Mouse (Mus musculus) adrenal gland, adult 8-10 months (tissue): ENCODE results near the gene Mogat1. TPM values are rescaled to one million over a fixed set of nuclear protein-coding genes. Genes with fewer than 3 reads are reported as not detected.
"Not testable (repeated sequence)": the region's sequence is repeated elsewhere in the genome, so short reads cannot be mapped to it uniquely, and the experiment has no call there.

Experiments
- DNase-seq: peaks from one replicate; pipeline ENCODE4 v3.0.0; 2022
- total RNA-seq, 4 experiments: library from RNA; stranded (reverse); gene quantifications; 2 replicates each; pipeline ENCODE4 v1.2.4; 2022

The Mogat1 gene
- total RNA-seq: 1 to 10 TPM; 2.3 to 4.2 (median 2.5) TPM

DNA sequence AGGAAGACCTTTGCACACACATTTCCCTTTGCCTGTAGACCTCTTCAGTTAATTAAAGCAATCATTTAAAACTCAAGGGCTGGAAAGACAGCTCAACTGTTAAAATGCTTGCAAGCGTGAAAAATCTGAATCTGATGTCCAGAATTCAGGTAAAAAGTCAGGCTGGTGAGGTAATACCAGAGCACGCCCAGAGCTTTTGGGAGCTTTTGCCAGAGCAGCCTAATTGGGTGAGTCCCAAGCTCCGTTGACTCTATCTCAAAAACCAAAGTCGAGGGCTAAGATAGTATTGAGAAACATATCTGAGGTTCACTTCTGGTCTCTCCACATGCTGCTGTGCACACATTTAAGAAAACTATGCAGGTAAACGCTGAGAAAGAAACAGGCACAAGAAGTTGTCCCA, at the start of gene Mogat1:
TSS of gene Mogat1 (plus strand) at position 130 of the 400 bp plus-strand sequence.
- no peak for DNase-seq

DNA sequence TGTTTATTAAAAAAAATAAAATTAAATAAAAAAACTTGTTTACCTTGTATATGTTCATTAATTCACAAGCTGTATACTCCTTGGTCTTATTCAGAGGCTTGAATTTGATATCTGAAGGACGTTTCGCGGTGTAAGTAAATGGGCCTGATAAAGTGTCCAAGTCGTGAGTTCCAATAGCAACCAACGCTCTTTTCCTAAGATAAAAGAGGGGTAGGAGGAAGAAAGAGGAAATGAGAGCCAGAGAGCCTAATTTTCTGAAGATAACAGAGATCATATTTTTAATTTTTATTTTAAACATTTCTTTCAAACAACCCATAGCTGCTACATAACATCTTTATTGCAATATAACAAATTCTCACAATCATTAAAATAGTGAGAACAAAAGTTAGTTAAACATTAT, 38.4 kb upstream of the Mogat1 start:
- DNase-seq: no peak

- DNase-seq: no peak
These were observed 27.4 kb upstream of the Mogat1 start for GRCm38 (mm10) chr1:78483430-78483829.

DNA sequence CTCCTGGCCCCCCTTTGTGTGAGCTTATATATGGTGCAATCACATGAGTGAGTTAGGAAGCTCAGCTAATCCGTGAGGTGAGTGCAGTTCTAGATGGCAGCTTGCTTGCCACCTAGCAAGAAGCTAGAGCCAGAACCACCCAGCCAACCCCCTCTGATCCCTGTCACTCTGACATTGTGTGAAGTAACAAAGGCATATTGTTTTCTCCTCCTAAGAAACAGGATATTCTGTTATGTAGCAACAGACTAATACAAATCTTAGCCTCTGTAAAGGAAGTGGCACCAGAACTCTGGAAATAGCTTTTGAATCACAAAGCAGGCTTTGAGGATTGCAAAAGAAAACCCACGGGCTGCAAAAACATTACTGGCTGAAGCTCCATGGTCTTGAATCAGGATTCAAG, 26.4 kb upstream of the Mogat1 start:
- no peak for DNase-seq

GRCm38 (mm10) chr1:78488427-78488751, 22.4 kb upstream of the Mogat1 start:
- DNase-seq: no peak

- peak; percentile 84 for DNase-seq
These were observed 21.9 kb upstream of the Mogat1 start, which contains the start of gene Farsb for GRCm38 (mm10) chr1:78488752-78489492. TSS of gene Farsb (minus strand) at chr1:78488897.

DNA sequence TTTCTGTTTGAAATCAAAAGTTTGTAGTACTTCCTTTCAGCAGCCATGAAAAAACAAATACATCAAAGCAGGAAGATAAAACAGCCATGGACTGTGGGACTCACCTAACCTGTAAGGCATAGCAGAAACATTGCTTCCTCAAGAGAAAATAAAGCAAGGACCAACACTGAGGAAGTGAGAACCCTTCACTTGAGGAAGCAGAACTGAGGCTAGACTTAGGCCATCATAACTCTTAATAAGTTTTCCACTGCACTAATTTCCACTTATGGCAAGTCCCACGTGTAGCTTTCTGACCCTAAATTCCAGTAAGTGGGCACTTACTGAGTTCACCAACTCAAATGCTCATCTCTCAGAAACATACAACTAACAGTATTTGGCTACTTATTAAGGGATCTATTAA, 20.6 kb upstream of the Mogat1 start:
- DNase-seq: no peak

GRCm38 (mm10) chr1:78501036-78501435, 9.8 kb upstream of the Mogat1 start:
- DNase-seq: no peak

DNA sequence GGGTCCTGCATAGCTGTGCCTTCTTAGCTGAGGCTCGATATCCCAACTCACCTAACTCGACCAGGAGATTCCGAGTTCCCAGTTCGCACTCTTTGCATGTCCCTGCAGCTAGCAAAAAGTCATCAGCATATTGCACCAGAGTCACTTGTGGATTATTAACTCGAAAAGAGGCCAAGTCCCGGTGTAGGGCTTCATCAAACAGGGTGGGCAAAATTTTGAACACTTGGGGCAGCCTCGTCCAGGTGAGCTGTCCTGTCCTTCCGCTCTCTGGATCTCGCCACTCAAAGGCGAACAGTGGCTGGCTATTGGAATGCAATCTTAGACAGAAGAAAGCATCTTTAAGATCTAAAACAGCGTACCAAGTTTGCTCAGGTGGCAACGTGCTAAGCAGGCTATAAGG, 8.9 kb upstream of the Mogat1 start:
- DNase-seq: not testable (repeated sequence)

DNA sequence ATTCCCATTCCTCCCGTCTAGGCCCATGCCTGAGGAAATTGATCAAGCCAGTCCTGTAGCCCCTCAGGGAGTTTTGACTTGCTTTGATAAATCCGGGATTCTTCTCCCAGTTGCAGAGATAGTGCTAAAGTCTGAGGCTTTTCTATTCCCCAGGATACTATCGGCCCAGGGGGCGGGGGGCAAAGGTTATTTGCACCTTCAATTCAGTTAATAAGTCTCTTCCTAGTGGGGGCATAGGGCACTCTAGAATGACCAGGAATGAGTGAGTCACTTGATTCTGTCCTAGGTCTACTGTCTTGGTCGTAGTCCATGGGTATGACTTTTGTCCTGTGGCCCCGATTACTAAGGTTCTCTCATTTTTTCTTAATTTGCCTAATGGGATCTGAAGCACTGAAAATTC, 8.3 kb upstream of the Mogat1 start:
- DNase-seq: no peak

DNA sequence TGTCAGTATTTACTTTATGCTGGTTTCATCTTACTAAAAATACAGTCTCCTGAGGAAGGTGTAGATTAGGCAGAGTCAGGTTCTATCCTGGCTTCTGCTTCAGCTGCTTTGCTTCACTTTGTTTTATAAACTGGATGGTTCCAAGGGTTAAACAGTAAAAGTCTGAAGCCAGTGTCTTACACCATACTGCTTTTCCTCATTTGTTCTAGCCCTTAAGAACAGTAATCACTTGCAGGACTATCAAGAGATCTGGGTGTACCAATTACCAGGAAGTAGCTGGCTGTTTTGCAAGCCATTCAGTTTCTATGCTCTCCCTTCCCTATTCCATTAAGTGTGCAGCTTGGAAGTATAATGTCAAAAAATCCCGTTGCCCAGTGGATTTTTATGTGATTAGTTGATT, 3.7 kb upstream of the Mogat1 start:
- DNase-seq: no peak

DNA sequence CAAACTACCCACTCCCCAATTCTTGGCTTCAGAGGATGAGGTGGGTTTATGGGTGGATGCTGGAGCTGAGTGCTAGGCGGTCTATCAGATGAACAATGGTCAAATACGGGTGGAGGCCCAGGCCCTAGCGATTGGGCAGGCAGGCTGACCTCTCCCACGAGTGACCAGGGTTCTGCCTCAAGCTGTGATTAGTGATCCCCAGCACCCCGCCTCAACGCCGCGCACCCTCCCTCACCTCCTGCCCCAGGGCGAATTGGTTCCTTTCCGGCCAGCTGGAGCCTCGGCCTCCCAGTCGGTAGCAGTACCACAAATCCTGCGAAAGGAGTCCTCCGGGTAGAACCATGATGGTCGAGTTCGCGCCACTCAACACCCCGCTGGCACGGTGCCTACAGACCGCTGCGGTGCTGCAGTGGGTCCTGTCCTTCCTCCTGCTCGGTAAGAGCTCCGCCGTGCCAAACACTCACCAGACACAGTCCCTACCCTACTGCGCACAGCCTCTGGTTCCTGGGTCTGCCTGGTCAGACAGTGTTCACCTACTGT, 900 bp downstream of the Mogat1 start, which contains the start of gene BC035947:
TSS of gene BC035947 (minus strand) at position 538 of the 540 bp plus-strand sequence.
- no peak for DNase-seq

GRCm38 (mm10) chr1:78512756-78513155, 2.0 kb downstream of the Mogat1 start:
- no peak for DNase-seq

GRCm38 (mm10) chr1:78518907-78519306, 8.1 kb downstream of the Mogat1 start:
- DNase-seq: no peak

DNA sequence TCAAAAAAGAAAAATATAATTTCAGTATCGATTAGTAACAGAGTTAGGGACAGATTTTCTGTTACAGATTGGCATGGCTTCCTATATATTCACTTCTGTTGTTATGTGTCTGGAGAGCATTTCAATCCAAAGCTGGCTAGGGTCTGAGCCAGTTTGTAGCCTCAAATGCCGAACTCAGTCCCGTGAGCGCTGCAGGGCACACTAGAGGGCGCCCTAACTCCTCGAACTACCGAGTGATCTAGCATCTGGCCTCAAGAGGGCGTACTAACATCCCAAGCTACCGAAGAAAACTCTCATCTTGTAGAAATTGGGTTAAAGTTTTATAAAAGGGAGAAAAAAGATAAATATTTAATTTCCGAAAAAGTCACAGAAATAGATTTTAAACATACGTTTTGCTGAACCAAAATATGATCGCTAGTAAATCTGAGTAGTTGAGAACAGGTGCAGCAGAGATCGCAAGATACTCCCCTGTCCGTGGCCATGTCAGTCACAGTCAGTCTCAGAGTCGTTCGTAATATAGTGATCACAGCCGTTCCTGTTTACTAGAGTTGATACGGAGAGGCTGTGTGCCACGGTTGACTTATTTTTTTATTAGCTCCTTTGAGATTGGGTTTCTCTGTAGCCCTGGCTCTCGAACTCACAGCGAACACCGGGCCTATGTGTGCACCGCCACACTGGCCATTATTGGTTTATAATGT, 14.5 kb downstream of the Mogat1 start:
- peak; percentile 17 for DNase-seq

DNA sequence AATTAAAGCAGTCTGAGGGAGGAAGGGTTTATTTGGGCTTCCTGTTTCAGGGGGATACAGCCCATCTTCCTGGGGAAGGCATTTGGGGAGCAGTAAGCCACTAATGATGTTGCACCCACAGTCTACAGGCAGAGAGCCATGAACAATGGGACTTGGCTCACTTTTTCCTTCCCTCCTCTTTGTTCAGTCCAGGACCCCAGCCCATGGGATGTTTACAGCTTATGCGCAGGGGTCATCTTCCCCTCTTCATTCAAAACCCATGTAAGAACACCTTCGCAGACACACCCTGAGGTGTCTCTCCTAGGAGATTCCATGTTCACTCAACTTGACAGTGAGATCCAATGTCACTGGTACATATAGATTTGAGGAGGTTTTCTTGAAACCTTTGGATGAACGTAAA, 17.6 kb downstream of the Mogat1 start:
- no peak for DNase-seq

DNA sequence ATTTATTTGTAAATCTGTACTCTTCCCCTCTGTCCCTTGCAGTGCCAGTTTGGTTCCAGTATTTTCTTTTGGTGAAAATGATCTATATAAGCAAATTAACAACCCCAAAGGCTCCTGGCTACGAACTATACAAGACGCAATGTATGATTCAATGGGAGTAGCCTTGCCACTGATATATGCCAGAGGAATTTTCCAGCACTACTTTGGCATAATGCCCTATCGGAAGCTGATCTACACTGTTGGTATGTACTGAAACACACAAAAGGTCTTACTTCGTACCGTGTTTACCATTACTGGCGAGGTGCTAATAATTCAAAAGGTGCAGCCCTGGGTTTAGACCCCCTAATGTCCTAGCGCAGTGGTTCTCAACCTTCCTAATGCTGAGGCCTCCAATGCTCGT, 18.2 kb downstream of the Mogat1 start:
- no peak for DNase-seq

DNA sequence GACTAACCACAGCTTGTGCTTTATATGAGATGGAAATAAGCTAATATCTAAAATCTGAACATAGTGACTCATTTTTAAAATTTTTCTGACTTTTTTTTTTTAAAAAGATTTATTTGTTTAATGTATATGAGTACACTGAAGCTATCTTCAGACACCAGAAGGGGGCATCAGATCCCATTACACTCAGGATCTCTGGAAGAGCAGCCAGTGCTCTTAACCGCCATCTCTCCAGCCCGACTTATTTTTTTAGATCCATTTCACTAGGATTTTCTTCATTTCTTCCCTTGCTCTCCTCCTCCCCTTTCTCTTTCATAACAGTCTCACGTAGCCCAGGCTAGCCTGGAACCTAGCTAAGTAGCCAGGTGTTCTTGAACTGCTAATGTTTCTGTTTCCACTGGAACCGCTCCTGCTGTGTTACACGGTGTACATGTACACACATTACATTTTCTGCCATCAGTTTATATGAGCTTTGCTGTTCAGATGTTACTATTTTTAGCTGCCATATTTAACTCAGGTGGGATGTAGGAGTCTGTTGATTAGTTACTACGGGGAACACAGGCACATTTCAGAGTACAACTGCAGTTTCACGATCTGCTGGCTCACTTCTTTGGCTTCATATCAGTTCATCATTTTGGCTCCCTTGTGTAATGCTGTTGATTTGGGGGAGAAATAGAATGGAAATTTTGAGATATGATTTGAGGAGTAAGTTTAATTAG, 19.9 kb downstream of the Mogat1 start:
- no peak for DNase-seq

- DNase-seq: peak; percentile 33
These were observed 21.5 kb downstream of the Mogat1 start for GRCm38 (mm10) chr1:78532184-78532800.

- DNase-seq: no peak
These were observed 23.8 kb downstream of the Mogat1 start for GRCm38 (mm10) chr1:78534428-78535150.

DNA sequence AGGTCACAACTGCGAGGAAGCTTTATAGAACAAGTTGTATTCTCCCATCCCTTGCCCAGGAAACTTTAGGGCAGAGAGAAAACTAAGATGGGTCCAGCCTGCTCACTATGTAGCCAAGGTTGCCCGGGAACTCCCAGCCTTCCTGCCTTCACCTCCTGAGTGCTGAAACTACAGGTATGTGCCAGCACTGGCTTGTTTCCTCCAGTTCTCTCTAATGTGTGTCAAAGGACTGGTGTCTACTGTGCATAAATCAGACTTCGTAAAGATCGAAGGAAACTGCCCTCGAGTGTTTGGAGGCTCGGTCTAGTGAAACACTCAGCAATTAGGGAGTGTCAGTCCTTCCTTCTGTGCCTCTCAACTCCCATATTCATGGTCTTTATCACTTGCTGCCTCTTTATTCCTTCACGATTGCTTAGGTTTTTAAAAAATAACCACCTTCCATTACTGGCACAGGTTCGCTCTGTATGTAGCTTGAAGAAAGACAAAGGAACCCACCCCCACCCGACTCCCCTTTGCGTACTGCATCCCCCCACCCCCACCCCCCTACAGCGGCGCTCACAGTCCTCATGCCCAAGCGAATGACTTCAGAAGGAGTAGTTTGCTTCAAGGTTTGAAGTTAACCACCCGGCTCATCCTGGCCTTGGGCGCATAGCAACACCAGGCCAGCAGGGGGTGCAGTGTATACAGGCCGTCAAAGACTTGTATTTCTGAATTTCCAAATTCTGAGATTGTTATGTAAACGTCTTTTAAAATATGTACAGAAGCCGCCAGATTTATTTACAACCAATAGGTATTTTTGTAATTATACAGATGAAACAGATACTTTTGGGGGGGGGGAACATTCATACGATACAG, 25.7 kb downstream of the Mogat1 start:
- DNase-seq: peak; percentile 68
